18 mouse cellular contexts compared by ENCODE assay signal in the genomic region with DNA sequence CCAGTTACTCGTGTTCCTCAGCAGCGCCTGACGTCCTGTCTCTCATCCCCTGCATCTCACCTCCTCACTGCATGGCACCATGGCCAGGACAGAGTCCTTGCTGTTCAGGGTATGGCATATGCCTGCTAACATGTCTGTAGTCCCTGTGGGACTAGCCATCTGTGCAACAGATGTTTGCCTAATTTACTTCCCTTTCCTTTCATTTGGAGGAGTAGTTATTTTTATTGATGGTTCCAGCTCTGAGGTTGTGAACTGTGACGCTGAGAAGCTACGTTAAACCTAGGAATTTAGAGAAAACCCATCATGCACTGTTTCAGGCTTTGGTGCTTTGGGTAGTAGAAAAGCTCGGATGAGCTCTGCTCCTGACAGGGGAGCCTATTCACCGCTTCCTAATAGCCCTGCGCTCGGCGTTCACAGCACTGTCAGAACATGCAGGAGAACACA. TPM values are rescaled to one million over a fixed set of nuclear protein-coding genes. Genes with fewer than 3 reads are reported as not detected.
DNase-seq lines count a peak whose midpoint lies in the region; ATAC-seq and TF ChIP-seq lines count a peak whose summit lies in the region.
"Had no signal": no experiment of that assay in that cellular context is flagged by ENCODE, and none has a peak within 500 bp of the region (broad histone marks: within the 10 kb centered on the region; RNA-seq: fewer than 3 reads in every experiment).

No protein-coding gene starts in this region.

- H3K27ac ChIP-seq in liver, postnatal 0 days (ENCODE audit: low read depth), result 0 out of 2 replicates have a peak overlapping the region, but pooled peaks have one; percentile 7
- peak overlapping the region; percentile 48; the same call in 1 of the 2 replicates for H3K27ac ChIP-seq in embryonic facial prominence, embryonic 10.5 days (replicated peaks)
- H3K27ac ChIP-seq in limb, embryonic 10.5 days, result peak overlapping the region; percentile 83
- no peak overlapping the region for H3K27ac ChIP-seq in cerebellum, adult 2 months (ENCODE audit: insufficient read depth, low read length)
- H3K27ac ChIP-seq: midbrain, embryonic 13.5 days had no signal

- no peak for TF ChIP-seq POLR2A in cerebellum, adult 2 months (IDR thresholded peaks at IDR 0.05; ENCODE audit: borderline replicate concordance, insufficient read depth, low read length)

- H3K27me3 ChIP-seq in liver, postnatal 0 days (ENCODE audit: insufficient read depth, low read length), result no peaks in the 10 kb centered on the region
- no peaks in the 10 kb centered on the region for H3K27me3 ChIP-seq in embryonic facial prominence, embryonic 10.5 days (replicated peaks; ENCODE audit: low read depth, poor library complexity, severe bottlenecking)
- H3K27me3 ChIP-seq in limb, embryonic 10.5 days (ENCODE audit: low read depth, poor library complexity, severe bottlenecking), result no peaks in the 10 kb centered on the region
- H3K27me3 ChIP-seq in cerebellum, adult 2 months (ENCODE audit: control insufficient read depth, insufficient read depth, low read length), result no peaks in the 10 kb centered on the region
- H3K27me3 ChIP-seq: midbrain, embryonic 13.5 days; Patski had no signal

- no peak overlapping the region for H3K4me3 ChIP-seq in liver, postnatal 0 days (ENCODE audit: low read depth, low read length)
- H3K4me3 ChIP-seq in embryonic facial prominence, embryonic 10.5 days, result no peak overlapping the region
- no peak overlapping the region for H3K4me3 ChIP-seq in limb, embryonic 10.5 days
- no peak overlapping the region for H3K4me3 ChIP-seq in cerebellum, adult 2 months (replicated peaks; ENCODE audit: insufficient read depth, low read depth, low read length)
- H3K4me3 ChIP-seq: midbrain, embryonic 13.5 days; myocyte had no signal

- H3K36me3 ChIP-seq in liver, postnatal 0 days (replicated peaks; ENCODE audit: insufficient read depth, low read length), result peaks cover 84% of the 10 kb centered on the region
- peaks cover 99% of the 10 kb centered on the region for H3K36me3 ChIP-seq in embryonic facial prominence, embryonic 10.5 days (replicated peaks)
- H3K36me3 ChIP-seq in limb, embryonic 10.5 days, result peaks cover 98% of the 10 kb centered on the region

- no peak overlapping the region for H3K9ac ChIP-seq in liver, postnatal 0 days (replicated peaks)
- H3K9ac ChIP-seq: midbrain, embryonic 13.5 days had no signal

- 84% methylated on average over 10 of the region's 10 CpGs for WGBS in liver, postnatal 0 days (ENCODE audit: insufficient replicate concordance)
- WGBS in embryonic facial prominence, embryonic 10.5 days, result 76% methylated on average over 10 of the region's 10 CpGs
- WGBS in limb, embryonic 10.5 days, result 39% methylated on average over 10 of the region's 10 CpGs
- 65% methylated on average over 10 of the region's 10 CpGs for WGBS in cerebellum, adult 2 months

- no peak for DNase-seq in liver, postnatal 0 days
- no peak for DNase-seq in liver
- peak; percentile 21 for DNase-seq in embryonic facial prominence, embryonic 10.5 days (ENCODE audit: low spot score)
- peak; percentile 61 for DNase-seq in limb, embryonic 10.5 days (ENCODE audit: low spot score)
- no peak for DNase-seq in cerebellum, postnatal 10 days
- DNase-seq in cerebellum, adult 11-12 months, result no peak
- no peak for DNase-seq in cerebellum, adult 2 months
- DNase-seq: adrenal gland, postnatal 25 days; cerebellum, adult 9-10 months; heart, postnatal 4 days; left cerebral cortex, postnatal 4 days; lung, adult 2 months; lung, postnatal 36 days had no signal

- no peak for TF ChIP-seq CTCF in liver, postnatal 0 days (IDR thresholded peaks at IDR 0.05; ENCODE audit: low read depth)
- no peak for TF ChIP-seq CTCF in cerebellum, adult 2 months (IDR thresholded peaks at IDR 0.05; ENCODE audit: borderline replicate concordance, insufficient read depth, low read depth, low read length)

- TF ChIP-seq EP300 in liver, postnatal 0 days (IDR thresholded peaks at IDR 0.05; ENCODE audit: low read depth), result no peak

- no peaks in the 10 kb centered on the region for H3K4me1 ChIP-seq in liver, postnatal 0 days (ENCODE audit: insufficient read depth)
- peaks cover 14% of the 10 kb centered on the region for H3K4me1 ChIP-seq in embryonic facial prominence, embryonic 10.5 days
- peaks cover 34% of the 10 kb centered on the region for H3K4me1 ChIP-seq in limb, embryonic 10.5 days
- no peaks in the 10 kb centered on the region for H3K4me1 ChIP-seq in cerebellum, adult 2 months (ENCODE audit: control insufficient read depth, insufficient read depth, low read length)
- H3K4me1 ChIP-seq: midbrain, embryonic 13.5 days had no signal

- no peaks in the 10 kb centered on the region for H3K9me3 ChIP-seq in liver, postnatal 0 days (ENCODE audit: low read length)
- H3K9me3 ChIP-seq in embryonic facial prominence, embryonic 10.5 days, result no peaks in the 10 kb centered on the region
- H3K9me3 ChIP-seq in limb, embryonic 10.5 days (replicated peaks), result no peaks in the 10 kb centered on the region
- H3K9me3 ChIP-seq: midbrain, embryonic 13.5 days had no signal

- H3K4me2 ChIP-seq in liver, postnatal 0 days (ENCODE audit: low read depth, low read length), result no peak overlapping the region
- H3K4me2 ChIP-seq: midbrain, embryonic 13.5 days had no signal

- ATAC-seq in liver, postnatal 0 days, result no peak
- ATAC-seq: activated CD4-positive, CD25-positive, alpha-beta regulatory T cell, adult 4 months; forebrain, embryonic 14.5 days; midbrain, embryonic 13.5 days; Patski had no signal

RNA-seq across cellular contexts. Expression of gene Mtor, which starts 23.0 kb away (rescaled TPM):
- 12.3 and 13.0 TPM in 2 replicates for polyA plus RNA-seq in liver, postnatal 0 days (2015; fragmentation: Nextera tagmentation; extraction: Ambion mirVana)
- polyA plus RNA-seq in embryonic facial prominence, embryonic 10.5 days (2016; fragmentation: Nextera tagmentation; extraction: Ambion mirVana), result 20.7 and 23.7 TPM in 2 replicates
- 20.6 and 22.3 TPM in 2 replicates for polyA plus RNA-seq in limb, embryonic 10.5 days (2016; fragmentation: Nextera tagmentation; extraction: Ambion mirVana)
- polyA plus RNA-seq in cerebellum, adult 2 months (2012; rRNA removed), result 36.3 and 42.7 TPM in 2 replicates

RNA-seq across cellular contexts. Expression of gene Ubiad1, which starts 26.8 kb away (rescaled TPM):
- polyA plus RNA-seq in liver, postnatal 0 days (2015; fragmentation: Nextera tagmentation; extraction: Ambion mirVana), result 10.2 and 10.5 TPM in 2 replicates
- polyA plus RNA-seq in embryonic facial prominence, embryonic 10.5 days (2016; fragmentation: Nextera tagmentation; extraction: Ambion mirVana), result 22.9 and 23.6 TPM in 2 replicates
- polyA plus RNA-seq in limb, embryonic 10.5 days (2016; fragmentation: Nextera tagmentation; extraction: Ambion mirVana), result 25.9 and 26.4 TPM in 2 replicates
- polyA plus RNA-seq in cerebellum, adult 2 months (2012; rRNA removed), result 11.2 and 12.9 TPM in 2 replicates

RNA-seq across cellular contexts. Expression of gene Angptl7, which starts 28.9 kb away (rescaled TPM):
- 1.3 TPM in 2 replicates for polyA plus RNA-seq in liver, postnatal 0 days (2015; fragmentation: Nextera tagmentation; extraction: Ambion mirVana)
- 0.23 and 0.37 TPM in 2 replicates for polyA plus RNA-seq in embryonic facial prominence, embryonic 10.5 days (2016; fragmentation: Nextera tagmentation; extraction: Ambion mirVana)
- 0.23 and 0.56 TPM in 2 replicates for polyA plus RNA-seq in limb, embryonic 10.5 days (2016; fragmentation: Nextera tagmentation; extraction: Ambion mirVana)
- 0.10 and 0.13 TPM in 2 replicates for polyA plus RNA-seq in cerebellum, adult 2 months (2012; rRNA removed)

Comparison
In these comparisons a context has a peak if more than half of its experiments do, and no peak if none do; other contexts are left out.
1. DNase-seq: peak in embryonic facial prominence, embryonic 10.5 days (single experiment) and limb, embryonic 10.5 days (single experiment); none in liver, postnatal 0 days (single experiment), liver (single experiment), cerebellum, postnatal 10 days (0 of 2), cerebellum, adult 11-12 months (single experiment) and cerebellum, adult 2 months (0 of 2).